Mouse (Mus musculus): ENCODE data around the gene Cbr4.

Cbr4 gene

GRCm38 (mm10) chr8:61552221-61552620 lies 64.7 kb downstream of the Cbr4 start:
- no peak for DNase-seq

- DNase-seq, result no peak
Observed at GRCm38 (mm10) chr8:61552755-61553402, 65.3 kb downstream of the Cbr4 start.

GRCm38 (mm10) chr8:61555343-61555742 lies 67.8 kb downstream of the Cbr4 start:
- no peak for DNase-seq

GRCm38 (mm10) chr8:61556219-61556618 lies 68.7 kb downstream of the Cbr4 start:
- no peak for DNase-seq
